ENCODE assay signal across 8 mouse cellular contexts in the genomic region with DNA sequence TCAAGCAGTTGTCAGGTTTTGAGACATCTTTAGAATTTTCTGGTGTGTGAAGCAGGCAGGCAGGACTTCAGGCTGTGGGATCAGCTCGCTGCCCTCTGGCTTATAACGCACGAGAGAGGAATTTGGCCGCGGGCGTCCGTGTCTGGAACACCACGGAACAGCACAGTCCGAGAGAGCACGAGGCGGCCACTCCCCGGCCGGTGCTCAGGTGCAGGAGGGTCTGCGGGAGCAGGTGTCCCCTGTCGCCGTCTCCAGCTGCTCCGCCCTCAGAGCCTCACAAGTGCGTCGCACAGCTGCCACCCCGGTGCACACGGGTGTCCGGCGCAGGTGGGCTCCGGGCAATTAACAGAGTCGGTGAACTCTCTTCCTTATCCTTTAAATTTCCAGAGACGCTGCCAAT. TPM values are rescaled to one million over a fixed set of nuclear protein-coding genes. Genes with fewer than 3 reads are reported as not detected.
DNase-seq lines count a peak whose midpoint lies in the region; ATAC-seq and TF ChIP-seq lines count a peak whose summit lies in the region.

No protein-coding gene starts in this region.

- TF ChIP-seq POLR2A in cerebellum, adult 2 months (IDR thresholded peaks at IDR 0.05; ENCODE audit: borderline replicate concordance, insufficient read depth, low read length), result no peak
- no peak for TF ChIP-seq POLR2A in lung, adult 2 months (IDR thresholded peaks at IDR 0.05; ENCODE audit: borderline replicate concordance, extremely low read depth, low read depth, low read length)

- H3K4me1 ChIP-seq in forebrain, postnatal 0 days (ENCODE audit: insufficient read depth), result peaks cover 7% of the 10 kb centered on the region; the same call in 1 of the 2 replicates
- H3K4me1 ChIP-seq in liver, embryonic 13.5 days (replicated peaks), result peaks cover 11% of the 10 kb centered on the region; the same call in 1 of the 2 replicates
- H3K4me1 ChIP-seq in stomach, postnatal 0 days (replicated peaks; ENCODE audit: control insufficient read depth, insufficient read depth), result peaks cover 5% of the 10 kb centered on the region
- H3K4me1 ChIP-seq in cerebellum, adult 2 months (ENCODE audit: control insufficient read depth, insufficient read depth, low read length), result no peaks in the 10 kb centered on the region
- no peaks in the 10 kb centered on the region for H3K4me1 ChIP-seq in lung, adult 2 months (ENCODE audit: control insufficient read depth, insufficient read depth, low read length)

- peak overlapping the region; percentile 61 for H3K4me3 ChIP-seq in forebrain, postnatal 0 days (ENCODE audit: low read depth, low read length)
- H3K4me3 ChIP-seq in liver, embryonic 13.5 days (replicated peaks), result peak overlapping the region; percentile 57
- peak overlapping the region; percentile 62 for H3K4me3 ChIP-seq in stomach, postnatal 0 days (ENCODE audit: low read depth, low read length)
- no peak overlapping the region for H3K4me3 ChIP-seq in cerebellum, adult 2 months (replicated peaks; ENCODE audit: insufficient read depth, low read depth, low read length)
- H3K4me3 ChIP-seq in lung, adult 2 months (replicated peaks; ENCODE audit: extremely low read depth, low read depth, low read length), result no peak overlapping the region

- ATAC-seq in forebrain, postnatal 0 days, result no peak
- no peak for ATAC-seq in liver, embryonic 13.5 days (ENCODE audit: low read depth)
- peak; percentile 53; the same call in 1 of the 2 replicates for ATAC-seq in stomach, postnatal 0 days (ENCODE audit: low FRiP score, low TSS enrichment)

- H3K4me2 ChIP-seq in forebrain, postnatal 0 days (ENCODE audit: low read depth), result peak overlapping the region; percentile 100
- peak overlapping the region; percentile 74 for H3K4me2 ChIP-seq in liver, embryonic 13.5 days
- H3K4me2 ChIP-seq in stomach, postnatal 0 days (replicated peaks; ENCODE audit: low read depth), result peak overlapping the region; percentile 100

- peaks cover 18% of the 10 kb centered on the region; the same call in 1 of the 2 replicates for H3K27me3 ChIP-seq in forebrain, postnatal 0 days (ENCODE audit: insufficient read depth, low read length)
- peaks cover 87% of the 10 kb centered on the region for H3K27me3 ChIP-seq in liver, embryonic 13.5 days
- H3K27me3 ChIP-seq in stomach, postnatal 0 days (ENCODE audit: control insufficient read depth, insufficient read depth, low read length), result peaks cover 4% of the 10 kb centered on the region; the same call in 1 of the 2 replicates
- H3K27me3 ChIP-seq in cerebellum, adult 2 months (ENCODE audit: control insufficient read depth, insufficient read depth, low read length), result peaks cover 5% of the 10 kb centered on the region; the same call in 1 of the 2 replicates

- no peak for TF ChIP-seq EP300 in stomach, postnatal 0 days (optimal IDR thresholded peaks at IDR 0.05)

- WGBS in forebrain, postnatal 0 days, result 3% methylated on average over 26 of the region's 26 CpGs
- 2% methylated on average over 26 of the region's 26 CpGs for WGBS in liver, embryonic 13.5 days (ENCODE audit: insufficient replicate concordance)
- WGBS in stomach, postnatal 0 days, result 2% methylated on average over 25 of the region's 26 CpGs
- WGBS in cerebellum, adult 2 months, result 2% methylated on average over 26 of the region's 26 CpGs
- WGBS in lung, adult 2 months, result 3% methylated on average over 26 of the region's 26 CpGs

- no peaks in the 10 kb centered on the region for H3K9me3 ChIP-seq in forebrain, postnatal 0 days (ENCODE audit: low read length)
- no peaks in the 10 kb centered on the region for H3K9me3 ChIP-seq in liver, embryonic 13.5 days (replicated peaks)
- no peaks in the 10 kb centered on the region for H3K9me3 ChIP-seq in stomach, postnatal 0 days (ENCODE audit: control insufficient read depth, low read length)

- H3K9ac ChIP-seq in forebrain, postnatal 0 days, result peak overlapping the region; percentile 51; the same call in 1 of the 2 replicates
- no peak overlapping the region for H3K9ac ChIP-seq in liver, embryonic 13.5 days
- no peak overlapping the region for H3K9ac ChIP-seq in stomach, postnatal 0 days (ENCODE audit: low read length)

- TF ChIP-seq CTCF in forebrain, postnatal 0 days (IDR thresholded peaks at IDR 0.05; ENCODE audit: low read depth), result no peak
- TF ChIP-seq CTCF in stomach, postnatal 0 days (IDR thresholded peaks at IDR 0.05; ENCODE audit: low read depth), result no peak
- no peak for TF ChIP-seq CTCF in cerebellum, adult 2 months (IDR thresholded peaks at IDR 0.05; ENCODE audit: borderline replicate concordance, insufficient read depth, low read depth, low read length)
- TF ChIP-seq CTCF in lung, adult 2 months (IDR thresholded peaks at IDR 0.05; ENCODE audit: insufficient read depth, low read length), result no peak

- H3K27ac ChIP-seq in forebrain, postnatal 0 days (ENCODE audit: low read depth, low read length), result no peak overlapping the region
- H3K27ac ChIP-seq in liver, embryonic 13.5 days, result no peak overlapping the region
- no peak overlapping the region for H3K27ac ChIP-seq in stomach, postnatal 0 days (replicated peaks)
- H3K27ac ChIP-seq in cerebellum, adult 2 months (ENCODE audit: insufficient read depth, low read length), result no peak overlapping the region

- peak; percentile 5 for DNase-seq in thymus, postnatal 0 days (ENCODE audit: low spot score)
- DNase-seq in thymus, adult 18-20 months, result no peak
- DNase-seq in forebrain, postnatal 0 days, result no peak
- no peak for DNase-seq in liver, embryonic 13.5 days
- peak; percentile 37 for DNase-seq in stomach, postnatal 0 days (ENCODE audit: low spot score)
- no peak for DNase-seq in cerebellum, adult 2 months
- DNase-seq in spleen, postnatal 4 days (ENCODE audit: low spot score in 2 of 2), result no peak
- no peak for DNase-seq in lung, adult 2 months

- H3K36me3 ChIP-seq in forebrain, postnatal 0 days (ENCODE audit: insufficient read depth), result no peaks in the 10 kb centered on the region
- no peaks in the 10 kb centered on the region for H3K36me3 ChIP-seq in liver, embryonic 13.5 days
- H3K36me3 ChIP-seq in stomach, postnatal 0 days (ENCODE audit: control insufficient read depth, insufficient read depth, low read length), result no peaks in the 10 kb centered on the region

RNA-seq across cellular contexts. Expression of a gene that starts 0.9 kb away (rescaled TPM):
- 1.7 and 1.8 TPM in 2 replicates for polyA plus RNA-seq in thymus, postnatal 0 days (2015; fragmentation: Nextera tagmentation; extraction: Ambion mirVana)
- total RNA-seq in forebrain, postnatal 0 days (2014; rRNA removed), result 2.9 and 3.4 TPM in 2 replicates
- polyA plus RNA-seq in forebrain, postnatal 0 days (2015; fragmentation: Nextera tagmentation; extraction: Ambion mirVana), result 1.1 and 1.4 TPM in 2 replicates
- polyA plus RNA-seq in liver, embryonic 13.5 days (2015; fragmentation: Nextera tagmentation; extraction: Ambion mirVana), result 0.05 and 0.33 TPM in 2 replicates
- 2.3 and 2.5 TPM in 2 replicates for polyA plus RNA-seq in stomach, postnatal 0 days (2015; fragmentation: Nextera tagmentation; extraction: Ambion mirVana)
- 2.5 and 3.1 TPM in 2 replicates for polyA plus RNA-seq in cerebellum, adult 2 months (2012; rRNA removed)
- polyA plus RNA-seq in lung, adult 2 months (2012; rRNA removed), result 2.5 and 3.8 TPM in 2 replicates

Comparison
In these comparisons a context has a peak if more than half of its experiments do, and no peak if none do; other contexts are left out.
1. DNase-seq: peak in thymus, postnatal 0 days (single experiment) and stomach, postnatal 0 days (single experiment); none in thymus, adult 18-20 months (0 of 2), forebrain, postnatal 0 days (single experiment), liver, embryonic 13.5 days (single experiment), cerebellum, adult 2 months (0 of 2), spleen, postnatal 4 days (0 of 2) and lung, adult 2 months (single experiment).
2. H3K4me3 ChIP-seq: peak in forebrain, postnatal 0 days (single experiment), liver, embryonic 13.5 days (single experiment) and stomach, postnatal 0 days (single experiment); none in cerebellum, adult 2 months (single experiment) and lung, adult 2 months (single experiment).
3. Peak in every context shown above with its lines, with median percentiles within 50 percentile points of each other: H3K4me2 ChIP-seq.